Mouse (Mus musculus) urinary bladder, postnatal 4 days (tissue): ENCODE data around the gene Stra6.

ENCODE experiments used
- DNase-seq, 2 experiments: peaks; one replicate each; pipeline ENCODE4 v3.0.0; 2021 to 2022; ENCODE audit warnings: low spot score in 2 of 2

Gene Stra6

DNA sequence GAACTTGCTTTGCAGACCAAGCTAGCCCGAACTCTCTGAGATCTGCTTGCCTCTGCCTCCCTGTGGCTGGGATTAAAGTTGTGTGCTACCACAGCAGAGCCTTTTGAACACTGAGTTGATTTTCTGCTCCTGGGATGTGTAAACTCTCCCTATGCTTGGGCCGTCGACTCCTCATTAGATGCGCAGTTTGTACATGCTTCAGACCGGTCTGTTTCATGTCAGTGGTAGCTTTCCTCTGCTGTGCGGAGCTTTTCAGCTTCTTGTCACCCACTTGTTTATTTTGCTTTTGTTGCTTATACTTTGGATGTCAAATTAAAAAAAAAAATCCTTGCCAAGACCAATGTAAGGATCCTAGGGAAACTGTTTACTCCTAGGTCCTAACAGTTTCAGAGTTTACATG, 32.4 kb downstream of the Stra6 start:
- no peak for DNase-seq

DNA sequence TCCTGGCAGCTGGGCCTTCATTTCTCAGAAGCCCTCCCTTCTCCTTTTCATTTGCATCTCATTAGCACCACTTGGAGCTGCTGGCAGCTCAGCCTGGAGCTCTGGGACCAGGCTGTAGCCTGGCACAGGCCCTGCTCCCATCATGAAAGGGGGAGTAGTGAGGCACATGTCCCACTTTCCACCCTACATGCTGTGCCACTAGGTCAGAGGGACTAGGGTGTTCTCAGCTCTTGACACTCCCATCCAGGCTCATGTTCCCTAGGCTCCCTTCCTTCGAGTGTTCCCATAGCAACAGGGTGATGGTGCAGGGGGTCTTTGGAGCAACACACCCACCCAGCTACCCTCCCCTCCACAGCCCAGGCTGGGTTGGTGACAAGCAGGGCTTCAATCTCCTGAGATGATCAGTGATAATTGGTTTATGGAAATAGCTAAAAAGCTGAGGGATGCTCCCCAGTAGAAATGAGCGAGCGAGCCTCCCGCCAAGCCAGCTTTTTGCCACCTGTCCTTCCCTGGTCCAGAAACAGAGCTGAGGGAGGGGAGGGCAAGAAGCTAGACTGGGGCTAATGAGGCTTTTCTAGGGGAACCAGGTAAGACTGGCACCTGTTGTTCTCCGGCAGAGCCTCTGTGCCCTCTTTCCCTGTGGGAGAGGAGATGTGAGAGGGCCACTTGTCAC, 33.2 kb downstream of the Stra6 start:
- no peak for DNase-seq

DNA sequence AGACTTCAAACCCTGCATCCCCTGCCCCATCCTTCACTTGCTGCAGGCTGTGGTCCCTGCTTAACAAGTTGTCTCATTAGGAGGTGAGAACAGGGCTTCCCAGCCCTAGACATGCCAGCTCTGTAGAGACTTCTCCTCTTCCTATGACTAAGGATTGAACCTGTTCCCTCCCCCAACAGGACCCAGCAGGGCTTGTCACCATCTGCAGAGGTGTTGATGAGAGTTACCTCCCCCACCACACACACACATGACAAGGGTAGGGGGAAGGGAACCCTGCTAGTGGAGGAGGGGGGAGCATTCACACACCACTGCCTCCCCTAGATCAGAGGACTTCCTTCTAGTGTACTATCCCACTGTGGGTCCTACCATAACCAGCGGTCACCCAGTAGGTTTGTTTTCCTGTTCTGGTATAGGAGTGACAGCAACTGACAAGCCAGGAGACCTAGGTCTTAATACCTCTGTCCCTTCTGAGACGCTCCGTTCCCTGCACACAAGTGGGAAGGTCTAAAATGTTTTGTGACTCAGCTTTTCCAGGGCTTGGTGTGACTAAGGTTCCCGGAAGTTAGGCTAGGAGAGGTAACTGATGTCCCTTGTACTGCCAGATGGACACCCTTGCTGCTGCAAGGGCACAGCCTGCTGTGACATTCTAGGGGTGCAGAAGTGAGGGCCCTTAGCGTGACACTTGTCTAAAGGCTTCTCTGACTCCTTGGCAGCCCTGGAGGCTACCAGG, 36.4 kb downstream of the Stra6 start:
- no peak for DNase-seq

GRCm38 (mm10) chr9:58102013-58102412, 38.4 kb downstream of the Stra6 start:
- no peak for DNase-seq

- no peak for DNase-seq
These were observed 40.1 kb downstream of the Stra6 start for GRCm38 (mm10) chr9:58103647-58104046.

DNA sequence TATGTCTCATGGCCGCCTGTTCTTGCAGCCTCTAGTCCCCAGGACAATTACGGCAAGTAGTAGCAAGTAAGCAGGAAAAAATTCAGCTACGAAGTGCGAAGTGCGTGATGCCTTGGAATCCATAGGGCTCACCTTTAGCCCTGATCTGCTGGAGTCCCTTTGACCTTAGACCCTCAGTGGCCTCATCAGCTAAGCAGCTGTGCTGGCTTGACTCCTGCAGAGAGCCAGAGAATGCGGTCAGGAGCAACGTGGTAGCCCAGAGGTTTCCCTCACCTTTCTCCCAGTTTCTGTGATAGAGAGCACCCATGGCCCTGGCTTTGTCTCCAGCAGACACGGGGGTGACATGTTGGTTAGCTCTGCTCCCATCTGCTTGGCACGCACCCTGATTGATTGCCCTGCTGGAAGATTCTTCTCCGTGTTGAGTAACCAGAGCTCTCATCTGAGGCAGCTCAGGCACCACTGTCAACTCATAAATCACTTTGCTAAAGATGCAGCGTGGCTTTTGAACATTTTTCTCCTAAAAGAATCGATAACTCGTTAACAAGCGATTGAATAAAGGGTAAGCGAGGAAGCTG, 42.1 kb downstream of the Stra6 start:
- DNase-seq = no peak

DNA sequence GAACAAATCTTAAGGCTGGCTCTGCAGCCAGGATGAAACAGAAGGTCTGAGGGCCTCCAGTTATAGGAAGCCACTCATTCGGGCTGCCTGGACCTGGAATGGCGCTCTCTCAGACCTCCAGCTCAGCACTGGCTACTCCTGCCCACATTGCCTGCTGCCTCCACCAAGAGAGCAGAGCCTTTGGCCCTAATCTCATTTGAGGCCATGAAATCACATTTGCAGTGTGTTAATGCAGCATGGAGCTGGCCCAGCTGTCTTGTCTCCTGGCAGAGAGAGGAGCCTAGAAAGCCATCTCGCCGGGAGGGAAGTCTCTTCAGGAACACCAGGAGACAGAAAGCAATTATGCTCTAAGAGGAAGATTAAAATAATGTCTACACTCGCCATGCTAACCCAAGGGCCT, 43.9 kb downstream of the Stra6 start:
- no peak for DNase-seq

DNA sequence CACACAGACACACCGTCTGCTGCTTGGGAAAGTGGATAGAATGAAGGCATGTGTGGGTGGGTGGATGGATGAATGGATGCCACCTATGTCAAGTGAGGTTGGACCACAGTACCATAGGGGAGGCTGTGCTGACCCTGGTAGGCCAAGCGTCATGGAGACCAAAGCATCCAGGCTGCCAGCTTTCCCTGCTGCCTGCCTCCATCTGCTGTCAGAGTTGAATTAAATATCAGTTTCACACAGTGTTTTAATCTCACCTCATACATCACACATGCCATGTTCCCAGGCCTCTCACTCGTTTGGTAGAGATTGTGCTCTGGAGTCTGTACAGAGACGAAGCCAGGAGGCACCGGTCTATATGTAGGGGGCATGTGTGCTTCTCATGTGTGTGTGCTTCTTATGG, 47.2 kb downstream of the Stra6 start:
- no peak for DNase-seq

DNA sequence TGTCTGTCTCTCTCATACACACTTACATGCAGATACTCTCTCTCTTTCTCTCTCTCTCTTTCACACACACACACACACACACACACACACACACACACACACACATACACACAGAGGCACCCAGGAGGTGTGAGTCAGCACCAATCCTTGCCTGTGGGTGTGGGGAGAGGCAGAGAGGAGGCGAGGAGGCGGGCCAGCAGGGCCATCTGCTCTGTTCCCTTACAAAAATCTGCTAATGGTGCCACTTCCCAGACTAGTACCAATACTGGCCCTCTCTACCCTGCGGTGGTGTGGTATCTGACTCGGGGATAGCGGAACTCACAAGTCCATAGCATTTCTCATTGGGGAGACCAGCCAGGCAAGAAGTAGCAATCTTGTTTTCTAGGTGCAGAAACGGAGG, 47.8 kb downstream of the Stra6 start:
- DNase-seq = no peak

DNA sequence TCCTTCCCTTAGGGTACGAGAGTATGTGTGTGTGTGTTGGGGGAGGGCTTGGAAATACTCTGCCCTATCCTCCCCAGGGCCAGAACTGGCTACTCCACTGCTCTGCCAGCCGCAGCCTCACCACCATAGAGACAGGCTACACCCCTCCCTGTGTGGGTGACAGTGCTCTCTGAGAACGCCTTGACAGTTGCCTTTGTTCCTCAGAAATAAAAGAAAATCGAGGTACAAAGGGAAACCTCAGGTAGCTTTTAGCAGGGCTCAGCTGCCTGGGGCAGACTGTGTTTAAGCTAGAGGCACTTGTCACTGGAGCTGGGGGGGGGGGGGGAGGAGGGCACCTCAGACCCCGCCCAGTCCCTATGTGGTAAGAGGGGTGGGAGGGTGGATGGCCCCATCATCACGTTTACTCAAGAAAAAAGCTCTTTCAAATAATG, 48.7 kb downstream of the Stra6 start:
- no peak for DNase-seq

- no peak for DNase-seq
These were observed 49.3 kb downstream of the Stra6 start for GRCm38 (mm10) chr9:58112866-58113278.

- no peak for DNase-seq
These were observed 49.8 kb downstream of the Stra6 start for GRCm38 (mm10) chr9:58113279-58113884.

- no peak for DNase-seq
These were observed 50.4 kb downstream of the Stra6 start for GRCm38 (mm10) chr9:58114019-58114418.

- no peak for DNase-seq
These were observed 51.8 kb downstream of the Stra6 start for GRCm38 (mm10) chr9:58115297-58115925.

DNA sequence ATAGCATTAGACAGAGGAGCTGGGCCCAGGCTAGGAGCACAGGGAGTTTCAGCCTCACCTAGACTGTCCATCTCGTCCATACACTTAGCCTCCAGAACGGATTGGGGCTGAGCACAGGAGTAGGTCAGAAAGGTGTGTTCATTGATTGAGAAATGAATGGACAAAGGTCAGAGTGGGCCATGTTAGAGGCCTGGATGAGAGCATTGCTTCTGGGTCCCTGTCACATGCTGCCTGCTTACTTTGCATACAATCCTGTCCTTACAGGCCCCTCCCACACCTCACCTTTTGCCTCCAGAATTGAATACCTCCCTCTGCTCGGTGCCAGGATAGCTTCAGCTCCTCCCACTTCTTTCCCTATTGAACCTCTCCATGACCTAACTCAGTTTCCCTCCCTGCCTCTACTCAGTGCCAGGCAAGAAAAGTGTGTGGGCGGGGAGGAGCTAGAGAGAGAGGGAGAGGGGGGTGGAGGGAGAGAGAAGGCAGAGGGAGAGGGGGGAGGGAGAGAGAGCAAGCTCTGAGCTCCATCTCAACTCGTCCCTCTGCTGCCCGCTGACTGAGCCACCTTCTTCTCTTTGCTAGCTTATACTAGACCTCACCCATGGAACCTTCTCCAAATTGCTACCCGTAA, 52.5 kb downstream of the Stra6 start:
- DNase-seq = no peak

- no peak for DNase-seq
These were observed 55.1 kb downstream of the Stra6 start, which contains the start of gene Ccdc33 for GRCm38 (mm10) chr9:58118671-58119070. Ccdc33 (minus strand) TSS chr9:58118823.

GRCm38 (mm10) chr9:58125085-58125484, 61.5 kb downstream of the Stra6 start:
- no peak for DNase-seq

DNA sequence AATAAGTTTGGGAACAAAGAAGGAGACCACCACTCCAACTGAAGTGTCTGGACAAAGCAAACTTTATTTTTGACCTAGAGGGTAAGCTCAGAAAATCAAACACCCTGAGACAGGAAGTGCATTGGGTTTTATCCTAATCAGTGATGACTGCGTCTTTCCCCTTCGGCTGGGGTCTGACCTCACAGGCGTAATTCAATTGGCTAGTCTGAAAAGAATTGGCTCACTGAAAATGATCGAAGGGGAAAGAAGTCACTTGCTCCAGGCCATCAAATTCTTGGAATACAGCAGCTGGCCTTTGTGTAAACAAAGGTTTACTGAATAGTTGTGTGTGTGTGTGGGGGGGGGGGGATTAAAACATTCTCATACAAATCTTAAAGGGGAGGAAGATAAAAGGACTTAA, 62.2 kb downstream of the Stra6 start:
- no peak for DNase-seq

- DNase-seq = no peak
These were observed 65.4 kb downstream of the Stra6 start for GRCm38 (mm10) chr9:58128926-58129413.

DNA sequence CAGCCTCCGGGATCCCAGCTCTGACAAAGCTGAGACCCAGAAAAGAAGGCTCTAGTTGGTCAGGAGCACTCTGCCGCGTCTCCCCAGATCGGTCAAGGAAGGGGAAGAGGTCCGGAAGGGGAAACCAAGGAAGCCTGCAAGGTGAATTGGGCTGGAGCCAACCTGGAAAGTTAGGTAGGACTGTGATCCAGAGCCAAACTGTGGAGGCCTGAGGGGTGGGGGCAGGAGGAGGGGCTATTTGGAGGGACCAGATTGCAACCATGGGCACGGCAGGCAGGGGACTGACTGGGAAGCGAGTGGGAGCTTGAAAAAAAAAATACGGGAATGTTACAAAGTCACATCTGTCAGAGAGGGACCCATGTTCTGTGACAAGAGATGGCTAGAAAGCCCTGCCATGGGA, 65.9 kb downstream of the Stra6 start:
- no peak for DNase-seq

DNA sequence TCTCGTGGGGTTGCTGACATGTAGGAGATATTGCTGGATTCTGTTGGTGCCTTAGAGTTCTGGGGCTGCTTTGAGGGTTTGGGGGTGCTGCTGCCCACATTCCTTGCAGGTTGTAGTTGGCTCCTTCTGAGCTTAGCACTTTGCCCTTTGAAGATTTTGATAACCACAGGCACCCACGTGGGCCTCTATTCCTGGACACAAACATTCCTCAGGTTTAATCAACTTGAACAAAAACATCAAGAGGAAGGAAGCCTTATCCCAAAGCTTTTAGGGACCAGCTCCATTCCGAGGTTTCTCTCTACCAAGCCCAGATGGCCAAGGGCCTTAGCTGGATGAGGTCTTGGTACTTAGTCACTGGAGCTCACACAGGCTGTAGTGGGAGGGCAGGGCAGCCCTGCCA, 67.3 kb downstream of the Stra6 start:
- no peak for DNase-seq

GRCm38 (mm10) chr9:58131735-58132134, 68.1 kb downstream of the Stra6 start:
- no peak for DNase-seq
